Mouse (Mus musculus): ENCODE measurements around the gene Amn.

DNA sequence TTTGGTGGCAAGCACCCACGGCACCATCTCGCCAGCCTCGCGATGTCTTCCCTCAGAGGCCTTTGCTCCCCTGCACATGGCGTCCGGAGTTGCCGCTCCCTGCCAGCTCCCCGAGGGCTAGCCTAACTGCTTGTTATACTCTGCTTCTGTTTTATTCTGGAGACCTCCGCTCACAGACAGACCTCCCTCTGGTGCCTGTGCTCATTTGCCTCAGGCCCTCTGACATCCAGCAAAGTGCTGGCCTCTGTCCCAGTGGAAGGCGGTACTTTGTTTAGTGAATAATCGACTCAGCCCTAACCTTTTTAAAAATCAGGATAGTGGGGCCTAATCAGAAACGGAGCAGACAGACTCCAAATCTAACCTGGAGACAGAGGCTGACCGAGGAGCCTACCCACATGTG is 50.9 kb downstream of the Amn start:
- TF ChIP-seq CEBPB (IDR thresholded peaks at IDR 0.05; ENCODE audit: low read depth) (no peak), CTCF (IDR thresholded peaks at IDR 0.05; ENCODE audit: control insufficient read depth, insufficient read depth, insufficient read length) (no peak), USF1 (IDR thresholded peaks at IDR 0.05; ENCODE audit: low read depth) (no peak), FOSL1 (IDR thresholded peaks at IDR 0.05; ENCODE audit: insufficient read depth, low read length, poor library complexity, severe bottlenecking) (no peak), MYOG (IDR thresholded peaks at IDR 0.05; ENCODE audit: control insufficient read depth, extremely low read depth, insufficient read length) (no peak), MAX (IDR thresholded peaks at IDR 0.05) (no peak), MYOD1 (IDR thresholded peaks at IDR 0.05; ENCODE audit: control insufficient read depth, insufficient read length, low read depth) (no peak)
